Mouse (Mus musculus) megakaryocyte, embryonic 14.5 days (primary cell): Measurements from ENCODE around the gene Akap13.

ENCODE experiments used
- FLI1 ChIP-seq: IDR thresholded peaks from 2 replicates; pipeline ENCODE4 v1.6.1; 2012; ENCODE audit warnings: low read length, inconsistent platforms, mixed read lengths
- GATA1 ChIP-seq: IDR thresholded peaks from 3 replicates; pipeline ENCODE4 v1.6.1; 2012; ENCODE audit warnings: mixed read lengths, low read length, inconsistent platforms, borderline replicate concordance

DNA sequence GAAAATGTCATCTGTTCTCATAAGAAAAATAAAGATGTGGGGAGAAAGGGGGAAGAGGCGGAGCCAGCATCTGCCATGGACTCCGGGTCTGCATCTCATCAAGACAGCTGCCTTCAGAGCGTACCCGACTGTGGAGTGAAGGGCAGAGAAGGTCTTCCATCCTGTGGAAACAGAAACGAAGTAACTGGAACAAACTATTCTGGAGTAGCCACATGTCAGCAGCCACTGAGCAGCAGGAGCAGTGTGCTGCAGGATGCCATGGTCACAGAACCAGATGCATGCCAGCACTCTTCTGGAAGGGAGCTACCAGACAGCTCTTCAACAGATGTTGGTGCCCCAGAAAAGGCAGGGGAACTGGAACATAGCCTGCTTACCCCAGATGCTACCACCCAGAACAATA lies 153.4 kb downstream of the Akap13 start:
- no peak for TF ChIP-seq GATA1
- TF ChIP-seq FLI1 = no peak
